Mouse (Mus musculus): Measurements from ENCODE around the gene Gadd45b.

DNA sequence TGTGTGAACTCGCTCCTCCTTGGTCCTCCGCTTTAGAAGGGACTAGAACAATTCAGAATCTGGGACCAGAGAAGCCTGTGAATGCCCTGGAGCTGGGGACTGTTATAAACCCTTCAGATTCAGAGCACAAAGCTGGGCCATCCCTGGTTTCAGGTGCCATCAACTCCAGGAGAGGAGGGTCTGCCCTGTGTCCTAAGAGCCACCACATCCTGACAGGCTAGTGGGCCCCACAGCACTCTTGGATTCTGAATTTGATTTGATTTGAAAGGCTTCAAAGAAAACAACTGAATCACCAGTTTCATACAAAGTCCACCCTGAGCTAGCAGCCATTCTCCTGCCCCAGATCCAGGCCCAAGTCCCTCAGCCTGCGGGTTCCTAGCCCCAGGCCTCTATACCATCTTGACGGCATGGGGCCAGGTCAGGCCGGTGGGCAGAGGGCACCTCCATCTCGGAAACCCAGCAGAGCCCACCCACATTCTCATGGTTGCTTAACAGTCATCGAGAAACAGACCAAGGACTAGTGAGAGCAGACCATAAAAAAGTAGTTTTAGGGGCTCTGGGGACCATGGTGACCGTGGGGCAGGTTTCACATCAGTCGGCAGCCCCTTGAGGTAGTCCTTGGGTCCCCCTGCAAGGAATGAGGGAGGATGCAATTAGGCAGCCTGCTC lies 27.5 kb upstream of the Gadd45b start:
- TF ChIP-seq POLR2A (IDR thresholded peaks at IDR 0.05; ENCODE audit: low read depth, low read length): no peak
- no peak for TF ChIP-seq GABPA (IDR thresholded peaks at IDR 0.05; ENCODE audit: insufficient replicate concordance, low read depth, low read length)
- no peak for TF ChIP-seq JUND (conservative IDR thresholded peaks at IDR 0.05; ENCODE audit: low read depth, low read length)
- no peak for TF ChIP-seq SMC3 (IDR thresholded peaks at IDR 0.05; ENCODE audit: low read depth, low read length)
- no peak for TF ChIP-seq CTCF (conservative IDR thresholded peaks at IDR 0.05 in 1 of 2, IDR thresholded peaks at IDR 0.05 in 1 of 2; ENCODE audit: low read depth in 2 of 2, low read length in 2 of 2)
- no peak for TF ChIP-seq ZMIZ1 (IDR thresholded peaks at IDR 0.05; ENCODE audit: low read depth, low read length)
- no peak for TF ChIP-seq MAZ (IDR thresholded peaks at IDR 0.05; ENCODE audit: low read depth, low read length)
- TF ChIP-seq ZKSCAN1 (IDR thresholded peaks at IDR 0.05; ENCODE audit: borderline replicate concordance, low read depth, low read length): no peak

Measured in CH12.LX (cell line).